21 mouse cellular contexts compared by ENCODE assay signal in the genomic region with DNA sequence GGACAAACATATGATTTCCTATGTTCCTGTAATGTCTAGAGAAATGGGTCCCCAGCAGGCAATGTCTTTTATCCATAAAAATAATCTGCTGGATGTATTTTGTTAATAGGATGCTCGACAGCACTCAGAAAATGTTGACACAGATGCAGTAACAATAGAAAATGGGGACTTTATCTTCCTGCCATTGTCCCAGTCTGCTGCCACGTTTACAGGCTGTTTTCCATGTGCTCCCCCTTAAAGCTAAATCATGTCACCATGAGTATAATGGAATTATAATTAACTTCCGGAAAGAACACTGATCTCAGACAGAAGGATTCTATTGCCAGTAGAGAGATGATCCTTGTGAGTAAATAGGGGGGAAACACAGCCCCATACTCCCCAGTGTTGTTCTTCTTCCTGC. TPM values are rescaled to one million over a fixed set of nuclear protein-coding genes. Genes with fewer than 3 reads are reported as not detected.
DNase-seq lines count a peak whose midpoint lies in the region; ATAC-seq and TF ChIP-seq lines count a peak whose summit lies in the region.
"Had no signal": no experiment of that assay in that cellular context is flagged by ENCODE, and none has a peak within 500 bp of the region (broad histone marks: within the 10 kb centered on the region; RNA-seq: fewer than 3 reads in every experiment).

No protein-coding gene starts in this region.

- H3K9me3 ChIP-seq in forebrain, embryonic 14.5 days (replicated peaks; ENCODE audit: control insufficient read depth, low read length): no peaks in the 10 kb centered on the region
- H3K9me3 ChIP-seq in forebrain, embryonic 11.5 days (ENCODE audit: control insufficient read depth, low read length): no peaks in the 10 kb centered on the region
- H3K9me3 ChIP-seq in heart, embryonic 16.5 days (replicated peaks; ENCODE audit: control insufficient read depth, low read length): no peaks in the 10 kb centered on the region
- no peaks in the 10 kb centered on the region for H3K9me3 ChIP-seq in heart, embryonic 10.5 days
- no peaks in the 10 kb centered on the region for H3K9me3 ChIP-seq in lung, embryonic 14.5 days (ENCODE audit: low read depth, low read length)
- no peaks in the 10 kb centered on the region for H3K9me3 ChIP-seq in neural tube, embryonic 11.5 days (ENCODE audit: control insufficient read depth, low read length)
- no peaks in the 10 kb centered on the region for H3K9me3 ChIP-seq in neural tube, embryonic 15.5 days (replicated peaks)
- H3K9me3 ChIP-seq: embryonic facial prominence, embryonic 12.5 days; heart, embryonic 13.5 days; hindbrain, embryonic 10.5 days had no signal

- no peak for DNase-seq in forebrain, embryonic 14.5 days (ENCODE audit: low spot score)
- DNase-seq in forebrain, embryonic 11.5 days (ENCODE audit: low spot score): no peak
- no peak for DNase-seq in heart, embryonic 10.5 days (ENCODE audit: low spot score)
- DNase-seq in lung, embryonic 14.5 days: peak; percentile 50
- DNase-seq in lung, postnatal 10 days: no peak
- no peak for DNase-seq in neural tube, embryonic 11.5 days (ENCODE audit: low spot score)
- DNase-seq: adrenal gland, postnatal 10 days; cerebellum, adult 11-12 months; cerebellum, adult 9-10 months; cerebellum, postnatal 25 days; gastrocnemius, adult 2 months; gastrocnemius, postnatal 25 days; heart, postnatal 14 days had no signal

- ATAC-seq in forebrain, embryonic 14.5 days: no peak
- ATAC-seq in forebrain, embryonic 11.5 days (replicated peaks; ENCODE audit: low FRiP score): no peak
- ATAC-seq in heart, embryonic 16.5 days (replicated peaks; ENCODE audit: extremely low read depth, insufficient read depth, low FRiP score): no peak
- ATAC-seq in lung, embryonic 14.5 days (ENCODE audit: insufficient read depth): no peak
- 0 out of 2 replicates have a peak, but pooled peaks have one; percentile 31 for ATAC-seq in neural tube, embryonic 11.5 days (ENCODE audit: insufficient read depth, low FRiP score, low TSS enrichment)
- no peak for ATAC-seq in neural tube, embryonic 15.5 days (ENCODE audit: low FRiP score)
- ATAC-seq: forebrain, embryonic 16.5 days; intestine, embryonic 16.5 days had no signal

- H3K4me3 ChIP-seq in forebrain, embryonic 14.5 days (ENCODE audit: low read depth, low read length): no peak overlapping the region
- H3K4me3 ChIP-seq in forebrain, embryonic 11.5 days (ENCODE audit: low read depth, low read length): no peak overlapping the region
- no peak overlapping the region for H3K4me3 ChIP-seq in heart, embryonic 16.5 days (ENCODE audit: low read length)
- no peak overlapping the region for H3K4me3 ChIP-seq in heart, embryonic 10.5 days
- H3K4me3 ChIP-seq in lung, embryonic 14.5 days (ENCODE audit: low read depth, low read length): no peak overlapping the region
- H3K4me3 ChIP-seq in neural tube, embryonic 11.5 days (ENCODE audit: low read depth, low read length): no peak overlapping the region
- no peak overlapping the region for H3K4me3 ChIP-seq in neural tube, embryonic 15.5 days (replicated peaks)
- H3K4me3 ChIP-seq: embryonic facial prominence, embryonic 12.5 days; gastrocnemius, adult 2 months; heart, embryonic 13.5 days; hindbrain, embryonic 10.5 days had no signal

- no peak for TF ChIP-seq CTCF in lung, embryonic 14.5 days (IDR thresholded peaks at IDR 0.05; ENCODE audit: low read depth)

- H3K4me1 ChIP-seq in forebrain, embryonic 14.5 days (ENCODE audit: control insufficient read depth, insufficient read depth, low read length): no peaks in the 10 kb centered on the region
- H3K4me1 ChIP-seq in forebrain, embryonic 11.5 days (replicated peaks; ENCODE audit: control insufficient read depth, insufficient read depth, low read length): no peaks in the 10 kb centered on the region
- H3K4me1 ChIP-seq in heart, embryonic 16.5 days (ENCODE audit: control insufficient read depth, insufficient read depth, low read length): no peaks in the 10 kb centered on the region; the same call in 1 of the 2 replicates
- peaks cover 10% of the 10 kb centered on the region; the same call in 1 of the 2 replicates for H3K4me1 ChIP-seq in heart, embryonic 10.5 days
- peaks cover 5% of the 10 kb centered on the region; the same call in 1 of the 2 replicates for H3K4me1 ChIP-seq in lung, embryonic 14.5 days (ENCODE audit: insufficient read depth)
- H3K4me1 ChIP-seq in neural tube, embryonic 11.5 days (ENCODE audit: control insufficient read depth, insufficient read depth, low read length): no peaks in the 10 kb centered on the region
- H3K4me1 ChIP-seq in neural tube, embryonic 15.5 days: no peaks in the 10 kb centered on the region
- H3K4me1 ChIP-seq: embryonic facial prominence, embryonic 12.5 days had no signal

- no peak overlapping the region for H3K9ac ChIP-seq in forebrain, embryonic 14.5 days (ENCODE audit: low read length)
- H3K9ac ChIP-seq in forebrain, embryonic 11.5 days (ENCODE audit: low read length): no peak overlapping the region
- H3K9ac ChIP-seq in heart, embryonic 16.5 days (ENCODE audit: low read length): no peak overlapping the region
- H3K9ac ChIP-seq in lung, embryonic 14.5 days: no peak overlapping the region
- H3K9ac ChIP-seq in neural tube, embryonic 11.5 days (ENCODE audit: low read length): no peak overlapping the region
- H3K9ac ChIP-seq in neural tube, embryonic 15.5 days (replicated peaks): no peak overlapping the region
- H3K9ac ChIP-seq: embryonic facial prominence, embryonic 12.5 days; heart, embryonic 13.5 days; hindbrain, embryonic 14.5 days had no signal

- 44% methylated on average over 3 of the region's 3 CpGs for WGBS in forebrain, embryonic 14.5 days
- 61% methylated on average over 3 of the region's 3 CpGs for WGBS in forebrain, embryonic 11.5 days
- 48% methylated on average over 3 of the region's 3 CpGs for WGBS in heart, embryonic 16.5 days
- 57% methylated on average over 3 of the region's 3 CpGs for WGBS in heart, embryonic 10.5 days
- 43% methylated on average over 3 of the region's 3 CpGs for WGBS in lung, embryonic 14.5 days
- WGBS in neural tube, embryonic 11.5 days: 45% methylated on average over 3 of the region's 3 CpGs
- 21% methylated on average over 3 of the region's 3 CpGs for WGBS in neural tube, embryonic 15.5 days

- no peaks in the 10 kb centered on the region for H3K27me3 ChIP-seq in forebrain, embryonic 14.5 days (replicated peaks; ENCODE audit: control insufficient read depth, insufficient read depth, low read length)
- H3K27me3 ChIP-seq in forebrain, embryonic 11.5 days (ENCODE audit: control insufficient read depth, insufficient read depth, low read length): no peaks in the 10 kb centered on the region
- no peaks in the 10 kb centered on the region for H3K27me3 ChIP-seq in heart, embryonic 16.5 days (ENCODE audit: control insufficient read depth, insufficient read depth, low read length)
- no peaks in the 10 kb centered on the region for H3K27me3 ChIP-seq in heart, embryonic 10.5 days (ENCODE audit: insufficient read depth, poor library complexity, severe bottlenecking)
- H3K27me3 ChIP-seq in lung, embryonic 14.5 days (ENCODE audit: insufficient read depth, low read length): no peaks in the 10 kb centered on the region
- no peaks in the 10 kb centered on the region for H3K27me3 ChIP-seq in neural tube, embryonic 11.5 days (ENCODE audit: control insufficient read depth, insufficient read depth, low read length)
- no peaks in the 10 kb centered on the region for H3K27me3 ChIP-seq in neural tube, embryonic 15.5 days (replicated peaks)
- H3K27me3 ChIP-seq: embryonic facial prominence, embryonic 12.5 days; heart, embryonic 13.5 days had no signal

- 0 out of 2 replicates have a peak overlapping the region, but pooled peaks have one; percentile 18 for H3K27ac ChIP-seq in forebrain, embryonic 14.5 days (ENCODE audit: low read depth, low read length)
- H3K27ac ChIP-seq in forebrain, embryonic 11.5 days (ENCODE audit: low read depth, low read length): no peak overlapping the region
- H3K27ac ChIP-seq in heart, embryonic 16.5 days (ENCODE audit: low read length): peak overlapping the region; percentile 2; the same call in 1 of the 2 replicates
- H3K27ac ChIP-seq in heart, embryonic 10.5 days: no peak overlapping the region
- no peak overlapping the region for H3K27ac ChIP-seq in lung, embryonic 14.5 days (ENCODE audit: low read depth)
- H3K27ac ChIP-seq in neural tube, embryonic 11.5 days (ENCODE audit: low read depth, low read length): no peak overlapping the region
- no peak overlapping the region for H3K27ac ChIP-seq in neural tube, embryonic 15.5 days (replicated peaks)
- H3K27ac ChIP-seq: embryonic facial prominence, embryonic 12.5 days; gastrocnemius, adult 2 months; heart, embryonic 13.5 days; hindbrain, embryonic 10.5 days; hindbrain, embryonic 14.5 days had no signal

- no peaks in the 10 kb centered on the region for H3K36me3 ChIP-seq in forebrain, embryonic 14.5 days (ENCODE audit: control insufficient read depth, insufficient read depth, low read length)
- no peaks in the 10 kb centered on the region for H3K36me3 ChIP-seq in forebrain, embryonic 11.5 days (ENCODE audit: control insufficient read depth, insufficient read depth, low read length)
- H3K36me3 ChIP-seq in heart, embryonic 16.5 days (ENCODE audit: control insufficient read depth, insufficient read depth): no peaks in the 10 kb centered on the region
- no peaks in the 10 kb centered on the region for H3K36me3 ChIP-seq in heart, embryonic 10.5 days
- H3K36me3 ChIP-seq in lung, embryonic 14.5 days (ENCODE audit: insufficient read depth): no peaks in the 10 kb centered on the region
- no peaks in the 10 kb centered on the region for H3K36me3 ChIP-seq in neural tube, embryonic 11.5 days (ENCODE audit: control insufficient read depth, insufficient read depth, low read length)
- no peaks in the 10 kb centered on the region for H3K36me3 ChIP-seq in neural tube, embryonic 15.5 days
- H3K36me3 ChIP-seq: embryonic facial prominence, embryonic 12.5 days; heart, embryonic 13.5 days; hindbrain, embryonic 10.5 days had no signal

- no peak overlapping the region for H3K4me2 ChIP-seq in forebrain, embryonic 14.5 days (ENCODE audit: low read length)
- no peak overlapping the region for H3K4me2 ChIP-seq in forebrain, embryonic 11.5 days (ENCODE audit: low read depth, low read length, severe bottlenecking)
- no peak overlapping the region for H3K4me2 ChIP-seq in heart, embryonic 16.5 days (ENCODE audit: low read depth, low read length)
- no peak overlapping the region for H3K4me2 ChIP-seq in lung, embryonic 14.5 days
- H3K4me2 ChIP-seq in neural tube, embryonic 11.5 days (ENCODE audit: low read depth): no peak overlapping the region
- no peak overlapping the region for H3K4me2 ChIP-seq in neural tube, embryonic 15.5 days
- H3K4me2 ChIP-seq: embryonic facial prominence, embryonic 12.5 days; heart, embryonic 13.5 days; hindbrain, embryonic 14.5 days had no signal

RNA-seq across cellular contexts. Expression of gene Klf6, which starts 42.1 kb away (rescaled TPM):
- polyA plus RNA-seq in forebrain, embryonic 14.5 days (2014; fragmentation: Nextera tagmentation; extraction: Ambion mirVana): 56.9 and 80.8 TPM in 2 replicates
- polyA plus RNA-seq in forebrain, embryonic 11.5 days (2014; fragmentation: Nextera tagmentation; extraction: Ambion mirVana): 49.5 and 51.8 TPM in 2 replicates
- polyA plus RNA-seq in heart, embryonic 16.5 days (2015; fragmentation: Nextera tagmentation; extraction: Ambion mirVana): 77.1 and 87.5 TPM in 2 replicates
- polyA plus RNA-seq in heart, embryonic 10.5 days (2016; fragmentation: Nextera tagmentation; extraction: Ambion mirVana): 56.1 and 63.8 TPM in 2 replicates
- polyA plus RNA-seq in lung, embryonic 14.5 days (2014; fragmentation: Nextera tagmentation; extraction: Ambion mirVana): 57.2 and 59.6 TPM in 2 replicates
- polyA plus RNA-seq in neural tube, embryonic 11.5 days (2014; fragmentation: Nextera tagmentation; extraction: Ambion mirVana): 55.7 and 57.9 TPM in 2 replicates
- 88.2 and 90.5 TPM in 2 replicates for polyA plus RNA-seq in neural tube, embryonic 15.5 days (2015; fragmentation: Nextera tagmentation; extraction: Ambion mirVana)

Comparison
In these comparisons a context has a peak if more than half of its experiments do, and no peak if none do; other contexts are left out.
1. H3K27ac ChIP-seq: peak in forebrain, embryonic 14.5 days (single experiment) and heart, embryonic 16.5 days (single experiment); none in forebrain, embryonic 11.5 days (single experiment), heart, embryonic 10.5 days (single experiment), lung, embryonic 14.5 days (single experiment), neural tube, embryonic 11.5 days (single experiment) and neural tube, embryonic 15.5 days (single experiment).